Mouse (Mus musculus) urinary bladder, postnatal 14 days (tissue): ENCODE measurements around the gene Slc38a8.
A peak's percentile ranks its signal among the peaks of the same experiment; 100 is the strongest.

Experiments used
- DNase-seq: peaks from one replicate; pipeline ENCODE4 v3.0.0; 2021; ENCODE audit warnings: low spot score

Slc38a8 gene

GRCm38 (mm10) chr8:119437506-119437905, 64.0 kb downstream of the Slc38a8 start:
- DNase-seq, result peak; percentile 53

DNA sequence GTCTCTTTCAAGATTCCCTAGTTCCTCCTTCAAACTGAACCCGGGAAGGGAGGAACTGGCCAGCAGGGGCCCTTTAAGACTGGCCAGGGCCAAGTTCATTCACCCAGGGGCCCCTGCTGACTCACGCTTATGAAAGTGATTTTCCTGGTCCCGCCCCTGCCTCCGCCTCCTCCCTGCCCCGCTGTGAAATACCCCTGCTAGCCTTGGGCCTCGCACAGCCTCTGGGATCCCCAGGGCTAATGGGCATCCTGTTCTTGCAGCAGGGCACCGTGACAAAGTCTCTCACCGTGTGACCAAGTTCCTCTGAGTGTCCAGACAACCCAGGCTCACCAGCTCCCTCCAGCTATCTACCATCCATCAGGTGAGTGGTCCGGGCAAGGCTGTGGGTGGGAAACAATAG, 64.6 kb downstream of the Slc38a8 start:
- peak; percentile 93 for DNase-seq

DNA sequence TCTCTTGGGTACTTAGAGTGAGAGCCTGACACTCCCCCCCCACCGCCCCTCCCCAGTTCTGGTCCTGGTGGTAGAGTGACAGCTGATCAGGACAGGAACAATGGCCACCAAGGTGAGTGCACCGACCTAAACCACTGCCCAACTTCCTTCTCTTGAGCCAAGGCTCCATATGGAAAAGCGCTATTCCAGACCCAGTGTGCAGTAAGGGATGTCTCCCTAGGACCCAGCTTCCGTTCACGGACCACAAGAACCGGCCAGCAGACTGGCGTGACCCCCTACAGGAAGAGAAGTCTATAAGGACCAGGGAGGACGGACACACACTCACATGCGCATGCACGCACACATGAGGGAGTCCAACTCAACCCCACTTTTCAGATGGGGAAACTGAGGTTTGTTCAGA, 65.2 kb downstream of the Slc38a8 start:
- DNase-seq, result no peak

DNA sequence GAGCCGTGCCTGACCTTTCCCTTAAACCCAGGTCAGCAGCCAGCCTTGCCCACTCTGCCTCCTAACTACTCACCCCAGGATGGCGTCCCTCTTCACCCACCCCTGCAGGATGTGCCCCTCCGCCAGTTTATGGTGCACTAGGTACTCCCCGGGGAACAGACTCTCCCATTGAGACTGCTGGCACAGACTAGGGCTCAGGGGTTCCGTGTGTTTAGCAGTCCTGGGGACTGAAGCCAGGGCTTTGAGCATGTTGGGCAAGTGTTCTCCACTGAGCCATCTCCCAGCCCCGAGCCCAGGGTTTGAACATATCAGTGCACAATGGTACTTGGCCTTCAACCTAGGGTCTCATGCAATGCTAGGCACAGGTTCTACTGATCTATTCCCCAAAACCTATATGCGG, 66.0 kb downstream of the Slc38a8 start:
- DNase-seq, result no peak

DNA sequence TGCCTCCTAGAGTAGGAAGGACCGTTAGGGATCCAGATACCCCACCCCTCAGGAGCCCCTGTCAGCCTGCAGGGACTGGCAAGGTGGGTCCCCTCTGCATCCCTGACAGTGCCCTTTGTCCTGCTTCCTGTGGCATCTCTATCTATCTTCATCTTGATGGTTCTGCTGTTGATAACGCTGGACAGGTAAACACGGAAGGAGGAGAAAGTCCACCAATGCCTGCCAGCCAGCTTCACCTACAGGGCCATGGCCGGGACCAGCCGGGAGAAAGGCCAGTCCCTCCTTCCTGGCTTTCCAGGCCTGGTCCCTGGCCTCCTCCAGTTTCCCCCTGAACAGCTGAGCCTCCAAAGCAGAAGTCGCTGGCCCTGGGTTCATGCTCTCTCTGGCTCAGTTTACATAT, 66.9 kb downstream of the Slc38a8 start:
- no peak for DNase-seq

DNA sequence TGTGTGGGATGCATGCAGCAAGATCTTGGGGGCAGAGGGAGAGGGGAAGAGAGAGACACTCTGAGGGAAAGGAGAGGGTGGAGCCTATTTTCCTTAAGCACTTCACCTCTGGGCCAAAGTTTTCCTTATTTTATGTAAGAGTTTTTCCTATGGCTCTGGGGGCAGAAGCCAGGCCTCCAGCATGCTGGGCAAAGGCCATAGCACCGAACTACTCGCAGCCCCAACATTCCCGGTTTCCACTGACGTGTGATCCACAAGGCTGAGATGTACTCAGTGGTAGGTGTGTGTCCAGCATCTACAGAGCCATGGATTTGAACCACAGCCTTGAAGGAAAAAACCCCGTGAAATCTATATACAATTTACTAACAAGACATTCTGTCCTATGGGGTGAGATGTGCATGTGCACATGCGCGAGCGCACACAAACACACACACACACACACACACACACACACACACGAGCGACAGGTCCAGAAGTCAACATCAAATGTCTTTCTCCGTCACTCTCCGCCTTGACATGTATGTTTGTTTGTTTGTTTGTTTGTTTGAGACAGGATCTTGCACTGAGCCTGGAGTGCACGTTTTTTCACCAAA, 67.8 kb downstream of the Slc38a8 start, which contains the start of gene Osgin1:
Gene Osgin1, plus strand, starts transcription at position 543 of the 593 bp plus-strand sequence.
- DNase-seq, result no peak

- no peak for DNase-seq
Measured at GRCm38 (mm10) chr8:119432372-119432771, 69.1 kb downstream of the Slc38a8 start.

GRCm38 (mm10) chr8:119430690-119431089, 70.8 kb downstream of the Slc38a8 start:
- DNase-seq, result no peak

GRCm38 (mm10) chr8:119430250-119430649, 71.2 kb downstream of the Slc38a8 start:
- DNase-seq, result no peak
